Mouse (Mus musculus) c-Kit-negative CD71-positive TER-119-positive erythroid progenitor cells, embryonic 14.5 days (primary cell): ENCODE data around the gene Sfmbt2.

Experiments used
- DNase-seq: peaks from one replicate; pipeline ENCODE4 v3.0.0-alpha.2; 2013; ENCODE audit warnings: low read depth, low spot score

Sfmbt2 gene

GRCm38 (mm10) chr2:10372321-10372723 lies 2.0 kb downstream of the Sfmbt2 start:
- no peak for DNase-seq

- DNase-seq, result no peak
Observed at GRCm38 (mm10) chr2:10372776-10373507, 2.6 kb downstream of the Sfmbt2 start.

- DNase-seq, result no peak
Observed at GRCm38 (mm10) chr2:10373508-10374206, 3.3 kb downstream of the Sfmbt2 start.

GRCm38 (mm10) chr2:10374207-10375023 lies 4.1 kb downstream of the Sfmbt2 start:
- no peak for DNase-seq

- DNase-seq, result no peak
Observed at GRCm38 (mm10) chr2:10375024-10375372, 4.7 kb downstream of the Sfmbt2 start.

GRCm38 (mm10) chr2:10389988-10390387 lies 19.7 kb downstream of the Sfmbt2 start:
- DNase-seq, result no peak

- DNase-seq, result no peak
Observed at GRCm38 (mm10) chr2:10390791-10391190, 20.5 kb downstream of the Sfmbt2 start.

GRCm38 (mm10) chr2:10395143-10395542 lies 24.8 kb downstream of the Sfmbt2 start:
- DNase-seq, result no peak

GRCm38 (mm10) chr2:10397790-10398189 lies 27.5 kb downstream of the Sfmbt2 start:
- no peak for DNase-seq

- no peak for DNase-seq
Observed at GRCm38 (mm10) chr2:10406151-10406550, 35.8 kb downstream of the Sfmbt2 start.

GRCm38 (mm10) chr2:10409422-10409821 lies 39.1 kb downstream of the Sfmbt2 start:
- DNase-seq, result no peak

- DNase-seq, result no peak
Observed at GRCm38 (mm10) chr2:10410069-10410468, 39.8 kb downstream of the Sfmbt2 start.

GRCm38 (mm10) chr2:10420944-10421420 lies 50.7 kb downstream of the Sfmbt2 start:
- no peak for DNase-seq

- no peak for DNase-seq
Observed at GRCm38 (mm10) chr2:10437290-10437689, 67.0 kb downstream of the Sfmbt2 start.

- DNase-seq, result no peak
Observed at GRCm38 (mm10) chr2:10441811-10442210, 71.5 kb downstream of the Sfmbt2 start.

- no peak for DNase-seq
Observed at GRCm38 (mm10) chr2:10453577-10453976, 83.3 kb downstream of the Sfmbt2 start.

- DNase-seq, result no peak
Observed at GRCm38 (mm10) chr2:10458309-10458708, 88.0 kb downstream of the Sfmbt2 start.

- no peak for DNase-seq
Observed at GRCm38 (mm10) chr2:10516516-10516915, 146.2 kb downstream of the Sfmbt2 start.

GRCm38 (mm10) chr2:10521719-10522415 lies 151.6 kb downstream of the Sfmbt2 start:
- no peak for DNase-seq

- DNase-seq, result no peak
Observed at GRCm38 (mm10) chr2:10525622-10526021, 155.3 kb downstream of the Sfmbt2 start.

GRCm38 (mm10) chr2:10541762-10542161 lies 171.5 kb downstream of the Sfmbt2 start:
- DNase-seq, result no peak

GRCm38 (mm10) chr2:10542388-10542787 lies 172.1 kb downstream of the Sfmbt2 start:
- no peak for DNase-seq
